Mouse (Mus musculus) MEL (cell line): ENCODE results near the gene Ccnyl1. TPM values are rescaled to one million over a fixed set of nuclear protein-coding genes. Genes with fewer than 3 reads are reported as not detected.
A peak's percentile ranks its signal among the peaks of the same experiment; 100 is the strongest.

Experiments used
- DNase-seq: peaks from one replicate; pipeline ENCODE4 v3.0.0; 2011; ENCODE audit warnings: low read depth, low spot score
- H3K27ac ChIP-seq: 2 replicates; pipeline ENCODE4 v1.5.1; 2012; ENCODE audit warnings: low read depth, mild to moderate bottlenecking, control low read depth, low read length, moderate library complexity; ENCODE audit not compliant: control insufficient read depth
- H3K27me3 ChIP-seq, 2 experiments: fragments of 150-350 bp in 1 of 2; sonication (generic) in 1 of 2; 2 replicates each; pipeline ENCODE4 v1.6.1; 2012; ENCODE audit warnings: low read length in 2 of 2, mild to moderate bottlenecking in 2 of 2, improper control_type of control experiment in 1 of 2, moderate library complexity in 1 of 2; ENCODE audit not compliant: insufficient read depth in 2 of 2, control insufficient read depth in 1 of 2
- H3K36me3 ChIP-seq, 2 experiments: 2 replicates each; pipeline ENCODE4 v1.6.1; 2012 to 2014; ENCODE audit warnings: low read length in 2 of 2, improper control_type of control experiment in 1 of 2, inconsistent platforms in 1 of 2, mild to moderate bottlenecking in 1 of 2; ENCODE audit not compliant: insufficient read depth in 2 of 2, control insufficient read depth in 1 of 2
- H3K4me1 ChIP-seq, 2 experiments: fragments of 150-350 bp in 1 of 2; sonication (generic) in 1 of 2; 2 replicates each; pipeline ENCODE4 v1.6.1; 2012; ENCODE audit warnings: low read length in 2 of 2, improper control_type of control experiment in 1 of 2, mild to moderate bottlenecking in 1 of 2; ENCODE audit not compliant: insufficient read depth in 2 of 2, control insufficient read depth in 1 of 2
- H3K4me3 ChIP-seq, 2 experiments: fragments of 150-350 bp in 1 of 2; sonication (generic) in 1 of 2; 2 replicates each; pipeline ENCODE4 v1.5.1; 2012; ENCODE audit warnings: low read depth in 2 of 2, low read length in 2 of 2, mild to moderate bottlenecking in 2 of 2, moderate library complexity in 2 of 2, control low read depth in 1 of 2, improper control_type of control experiment in 1 of 2; ENCODE audit not compliant: control insufficient read depth in 1 of 2, insufficient read depth in 1 of 2
- H3K79me2 ChIP-seq: 2 replicates; pipeline ENCODE4 v1.6.1; 2012; ENCODE audit warnings: mild to moderate bottlenecking, low read length, moderate library complexity; ENCODE audit not compliant: control insufficient read depth, poor library complexity, insufficient read depth
- H3K9ac ChIP-seq: 2 replicates; pipeline ENCODE4 v1.6.1; 2012; ENCODE audit warnings: low read depth, mild to moderate bottlenecking, control low read depth, low read length, moderate library complexity; ENCODE audit not compliant: control insufficient read depth, poor library complexity, severe bottlenecking
- H3K9me3 ChIP-seq: fragments of 150-350 bp; sonication (generic); replicated peaks from 2 replicates; pipeline ENCODE4 v1.6.1; 2012; ENCODE audit warnings: mild to moderate bottlenecking, low read length, improper control_type of control experiment, moderate library complexity; ENCODE audit not compliant: insufficient read depth
- BHLHE40 ChIP-seq: IDR thresholded peaks from 2 replicates; pipeline ENCODE4 v1.6.1; 2012; ENCODE audit warnings: low read depth, mild to moderate bottlenecking, inconsistent platforms, low read length, improper control_type of control experiment, borderline replicate concordance
- CTCF ChIP-seq, 3 experiments: IDR thresholded peaks in 2 of 3; conservative IDR thresholded peaks in 1 of 3; 2 replicates each; pipeline ENCODE4 v1.5.1; 2011 to 2012; ENCODE audit warnings: low read length in 3 of 3, low read depth in 2 of 3, mild to moderate bottlenecking in 2 of 3, improper control_type of control experiment in 1 of 3, inconsistent platforms in 1 of 3, mixed read lengths in 1 of 3, moderate library complexity in 1 of 3; ENCODE audit not compliant: control insufficient read depth in 1 of 3, insufficient read depth in 1 of 3, poor library complexity in 1 of 3, severe bottlenecking in 1 of 3
- ELF1 ChIP-seq: IDR thresholded peaks from 2 replicates; pipeline ENCODE4 v1.6.1; 2014; ENCODE audit warnings: low read depth, mild to moderate bottlenecking, inconsistent platforms, low read length, improper control_type of control experiment, moderate library complexity
- ETS1 ChIP-seq: IDR thresholded peaks from 2 replicates; pipeline ENCODE4 v1.6.1; 2012; ENCODE audit warnings: low read depth, mild to moderate bottlenecking, inconsistent platforms, low read length, improper control_type of control experiment, moderate library complexity
- HCFC1 ChIP-seq: IDR thresholded peaks from 2 replicates; pipeline ENCODE4 v1.6.1; 2012; ENCODE audit warnings: low read depth, mild to moderate bottlenecking, inconsistent platforms, low read length, improper control_type of control experiment, moderate library complexity
- JUND ChIP-seq: IDR thresholded peaks from 2 replicates; pipeline ENCODE4 v1.6.1; 2011; ENCODE audit warnings: low read depth, mild to moderate bottlenecking, improper control_type of control experiment, low read length
- KAT2A ChIP-seq: conservative IDR thresholded peaks from 2 replicates; pipeline ENCODE4 v1.6.1; 2012; ENCODE audit warnings: low read depth, low read length, improper control_type of control experiment, inconsistent platforms
- MAX ChIP-seq: IDR thresholded peaks from 2 replicates; pipeline ENCODE4 v1.6.1; 2011; ENCODE audit warnings: low read length, improper control_type of control experiment
- MEF2A ChIP-seq: IDR thresholded peaks from 2 replicates; pipeline ENCODE4 v1.6.1; 2014; ENCODE audit warnings: low read depth, mild to moderate bottlenecking, inconsistent platforms, low read length, improper control_type of control experiment; ENCODE audit not compliant: poor library complexity, insufficient replicate concordance, severe bottlenecking; ENCODE audit errors: extremely low read depth
- MXI1 ChIP-seq: IDR thresholded peaks from 2 replicates; pipeline ENCODE4 v1.6.1; 2011; ENCODE audit warnings: mild to moderate bottlenecking, low read depth, low read length, improper control_type of control experiment
- NELFE ChIP-seq: IDR thresholded peaks from 2 replicates; pipeline ENCODE4 v1.6.1; 2011; ENCODE audit warnings: low read depth, low read length, improper control_type of control experiment
- NRF1 ChIP-seq: IDR thresholded peaks from 2 replicates; pipeline ENCODE4 v1.6.1; 2014; ENCODE audit warnings: low read depth, mild to moderate bottlenecking, inconsistent platforms, low read length, improper control_type of control experiment, moderate library complexity; ENCODE audit not compliant: poor library complexity, insufficient read depth, severe bottlenecking
- POLR2A ChIP-seq, 2 experiments: IDR thresholded peaks; 2 replicates each; pipeline ENCODE4 v1.6.1; 2011 to 2012; ENCODE audit warnings: low read length in 2 of 2, mild to moderate bottlenecking in 2 of 2, control low read depth in 1 of 2, improper control_type of control experiment in 1 of 2, low read depth in 1 of 2, moderate library complexity in 1 of 2; ENCODE audit not compliant: control insufficient read depth in 1 of 2, insufficient read depth in 1 of 2, poor library complexity in 1 of 2
- RAD21 ChIP-seq: IDR thresholded peaks from 2 replicates; pipeline ENCODE4 v1.6.1; 2011; ENCODE audit warnings: mild to moderate bottlenecking, low read depth, low read length, improper control_type of control experiment
- RCOR1 ChIP-seq: IDR thresholded peaks from 2 replicates; pipeline ENCODE4 v1.6.1; 2012; ENCODE audit warnings: low read depth, mild to moderate bottlenecking, inconsistent platforms, low read length, improper control_type of control experiment
- TBP ChIP-seq: IDR thresholded peaks from 2 replicates; pipeline ENCODE4 v1.8.0; 2011; ENCODE audit warnings: low read depth, low read length, improper control_type of control experiment
- UBTF ChIP-seq: IDR thresholded peaks from 2 replicates; pipeline ENCODE4 v1.6.1; 2012; ENCODE audit warnings: low read depth, mild to moderate bottlenecking, inconsistent platforms, low read length, improper control_type of control experiment, moderate library complexity, borderline replicate concordance; ENCODE audit not compliant: insufficient read depth
- ZNF384 ChIP-seq: IDR thresholded peaks from 2 replicates; pipeline ENCODE4 v1.6.1; 2012; ENCODE audit warnings: low read depth, mild to moderate bottlenecking, inconsistent platforms, low read length, improper control_type of control experiment
- polyA plus RNA-seq, 2 experiments: library from polyadenylated mRNA; stranded (reverse) in 1 of 2; unstranded in 1 of 2; fragments of >175 nt in 1 of 2; fragments of >200 nt in 1 of 2; gene quantifications; 2 replicates each; pipeline versions ENCODE4 v1.2.1 to v1.2.4; 2012; ENCODE audit warnings: low replicate concordance in 2 of 2, low read depth in 1 of 2; ENCODE audit not compliant: insufficient read length in 2 of 2, insufficient read depth in 1 of 2, missing spikeins in 1 of 2
- total RNA-seq: library from RNA; depleted of rRNA; stranded (reverse); fragments of 300-350 nt; gene quantifications from 2 replicates; pipeline ENCODE4 v1.2.3, GENCODE M21; 2012

Ccnyl1 gene
- total and polyA plus RNA-seq, 3 experiments, result 3.0 to 18.1 TPM; not detected in 1

- H3K27me3 ChIP-seq, result no peaks in the 10 kb centered on the region
- peak overlapping the region; percentile 82 to 90 for H3K4me3 ChIP-seq
- H3K27ac ChIP-seq, result no peak overlapping the region
- H3K9ac ChIP-seq, result peak overlapping the region; percentile 87
- peak; percentile 55 for DNase-seq
- peaks cover 7% of the 10 kb centered on the region; the same call in 1 of the 2 replicates for H3K79me2 ChIP-seq
- no peaks in the 10 kb centered on the region for H3K9me3 ChIP-seq
- H3K4me1 ChIP-seq, result peaks cover 0 to 8% of the 10 kb centered on the region in 2 experiments; a peak in 1 of 4 replicates
- no peak for TF ChIP-seq UBTF
- TF ChIP-seq RCOR1, result 0 out of 2 replicates have a peak, but pooled peaks have one; percentile 19
- 0 out of 2 replicates have a peak, but pooled peaks have one; percentile 15 for TF ChIP-seq ELF1
- no peak; the same call in 1 of the 2 replicates for TF ChIP-seq MXI1
- peaks cover 0 to 12% of the 10 kb centered on the region in 2 experiments; a peak in 2 of 4 replicates for H3K36me3 ChIP-seq
Measured at GRCm38 (mm10) chr1:64691581-64691980, 1.3 kb downstream of the Ccnyl1 start.

GRCm38 (mm10) chr1:64695156-64695555 is 4.9 kb downstream of the Ccnyl1 start:
- H3K9me3 ChIP-seq, result no peaks in the 10 kb centered on the region
- DNase-seq, result no peak
- peaks cover 7% of the 10 kb centered on the region; the same call in 1 of the 2 replicates for H3K79me2 ChIP-seq
- no peaks in the 10 kb centered on the region for H3K27me3 ChIP-seq
- peaks cover 0 to 7% of the 10 kb centered on the region in 2 experiments; a peak in 2 of 4 replicates for H3K36me3 ChIP-seq
- H3K4me3 ChIP-seq, result no peak overlapping the region
- no peak overlapping the region for H3K27ac ChIP-seq
- no peak overlapping the region for H3K9ac ChIP-seq
- H3K4me1 ChIP-seq, result peaks cover 0 to 5% of the 10 kb centered on the region in 2 experiments; a peak in 1 of 4 replicates
- TF ChIP-seq MEF2A (no peak), BHLHE40 (no peak), UBTF (no peak), ZNF384 (no peak), TBP (no peak), HCFC1 (no peak), RAD21 (no peak), JUND (no peak), ELF1 (no peak), MAX (no peak), KAT2A (no peak), NELFE (no peak), POLR2A (IDR thresholded peaks at IDR 0.05; ENCODE audit: control insufficient read depth in 1 of 2, insufficient read depth in 1 of 2, low read depth in 1 of 2, low read length in 2 of 2, poor library complexity in 1 of 2) (no peak), ETS1 (no peak), NRF1 (no peak), MXI1 (no peak), CTCF (IDR thresholded peaks at IDR 0.05 in 2 of 3, conservative IDR thresholded peaks at IDR 0.05 in 1 of 3; ENCODE audit: control insufficient read depth in 1 of 3, insufficient read depth in 1 of 3, low read depth in 2 of 3, low read length in 3 of 3, poor library complexity in 1 of 3, severe bottlenecking in 1 of 3) (no peak)
